10 mouse cellular contexts compared by ENCODE assay signal in genomic region chr16:24991059-24991541, GRCm38 (mm10).
A peak's percentile ranks its signal among the peaks of the same experiment; 100 is the strongest.
DNase-seq lines count a peak whose midpoint lies in the region; ATAC-seq and TF ChIP-seq lines count a peak whose summit lies in the region.
"Had no signal": no experiment of that assay in that cellular context is flagged by ENCODE, and none has a peak within 500 bp of the region (broad histone marks: within the 10 kb centered on the region; RNA-seq: fewer than 3 reads in every experiment).

No protein-coding gene starts in this region.

- no peaks in the 10 kb centered on the region for H3K4me1 ChIP-seq in midbrain, postnatal 0 days (ENCODE audit: insufficient read depth, low read length)
- H3K4me1 ChIP-seq in midbrain, embryonic 16.5 days (ENCODE audit: control insufficient read depth, insufficient read depth, low read length), result no peaks in the 10 kb centered on the region; the same call in 1 of the 2 replicates
- H3K4me1 ChIP-seq in intestine, postnatal 0 days (replicated peaks; ENCODE audit: control insufficient read depth, insufficient read depth, low read length), result no peaks in the 10 kb centered on the region
- H3K4me1 ChIP-seq: stomach, embryonic 15.5 days had no signal

- H3K36me3 ChIP-seq in midbrain, postnatal 0 days (ENCODE audit: insufficient read depth, low read length), result no peaks in the 10 kb centered on the region
- no peaks in the 10 kb centered on the region for H3K36me3 ChIP-seq in midbrain, embryonic 16.5 days (ENCODE audit: control insufficient read depth, insufficient read depth, low read length)
- H3K36me3 ChIP-seq in intestine, postnatal 0 days (ENCODE audit: control insufficient read depth, insufficient read depth), result no peaks in the 10 kb centered on the region; the same call in 1 of the 2 replicates
- H3K36me3 ChIP-seq: stomach, embryonic 15.5 days had no signal

- H3K27me3 ChIP-seq in midbrain, postnatal 0 days (ENCODE audit: insufficient read depth, low read length), result no peaks in the 10 kb centered on the region
- no peaks in the 10 kb centered on the region for H3K27me3 ChIP-seq in midbrain, embryonic 16.5 days (ENCODE audit: control insufficient read depth, insufficient read depth, low read depth, low read length)
- no peaks in the 10 kb centered on the region for H3K27me3 ChIP-seq in intestine, postnatal 0 days (replicated peaks; ENCODE audit: control insufficient read depth, insufficient read depth, low read length)
- H3K27me3 ChIP-seq: stomach, embryonic 15.5 days had no signal

- H3K27ac ChIP-seq in midbrain, postnatal 0 days (ENCODE audit: low read depth, low read length), result no peak overlapping the region
- no peak overlapping the region for H3K27ac ChIP-seq in midbrain, embryonic 16.5 days (ENCODE audit: low read length)
- no peak overlapping the region for H3K27ac ChIP-seq in intestine, postnatal 0 days (ENCODE audit: low read depth, low read length)

- TF ChIP-seq CTCF in midbrain, postnatal 0 days (IDR thresholded peaks at IDR 0.05), result no peak
- TF ChIP-seq CTCF in intestine, postnatal 0 days (IDR thresholded peaks at IDR 0.05; ENCODE audit: low read depth), result no peak

- intact Hi-C loops in left cerebral cortex, postnatal 36 days (cut with DNase I), result no loop called here

- 81% methylated on average over 10 of the region's 10 CpGs for WGBS in midbrain, postnatal 0 days
- WGBS in midbrain, embryonic 16.5 days, result 84% methylated on average over 10 of the region's 10 CpGs
- 85% methylated on average over 10 of the region's 10 CpGs for WGBS in intestine, postnatal 0 days

- H3K9ac ChIP-seq in midbrain, postnatal 0 days (replicated peaks; ENCODE audit: low read length, poor library complexity, severe bottlenecking), result no peak overlapping the region
- H3K9ac ChIP-seq in midbrain, embryonic 16.5 days (ENCODE audit: low read depth, low read length), result no peak overlapping the region
- no peak overlapping the region for H3K9ac ChIP-seq in intestine, postnatal 0 days (ENCODE audit: low read depth, low read length)
- H3K9ac ChIP-seq: liver, postnatal 0 days; stomach, embryonic 15.5 days had no signal

- ATAC-seq in midbrain, postnatal 0 days (ENCODE audit: low FRiP score), result no peak
- ATAC-seq in midbrain, embryonic 16.5 days, result no peak
- no peak for ATAC-seq in intestine, postnatal 0 days
- ATAC-seq: liver, postnatal 0 days had no signal

- H3K4me3 ChIP-seq in midbrain, postnatal 0 days (ENCODE audit: low read depth, low read length), result no peak overlapping the region
- H3K4me3 ChIP-seq in midbrain, embryonic 16.5 days (ENCODE audit: low read depth, low read length), result no peak overlapping the region
- no peak overlapping the region for H3K4me3 ChIP-seq in intestine, postnatal 0 days (ENCODE audit: low read depth, low read length)
- H3K4me3 ChIP-seq: stomach, embryonic 15.5 days had no signal

- DNase-seq in midbrain, postnatal 0 days (ENCODE audit: low spot score), result peak; percentile 58
- peak; percentile 30 to 40 for DNase-seq in frontal cortex, postnatal 14 days (ENCODE audit: low spot score in 2 of 2)
- DNase-seq in left cerebral cortex, postnatal 36 days (ENCODE audit: low spot score in 2 of 2), result peak; percentile 57 to 70
- no peak for DNase-seq in ovary, postnatal 10 days (ENCODE audit: low spot score)
- no peak for DNase-seq in adrenal gland, postnatal 25 days
- DNase-seq: kidney, adult 11 months; liver, postnatal 0 days had no signal

- H3K9me3 ChIP-seq in midbrain, postnatal 0 days (ENCODE audit: low read length), result no peaks in the 10 kb centered on the region
- H3K9me3 ChIP-seq in midbrain, embryonic 16.5 days (replicated peaks; ENCODE audit: control insufficient read depth, low read length, poor library complexity, severe bottlenecking), result no peaks in the 10 kb centered on the region
- no peaks in the 10 kb centered on the region for H3K9me3 ChIP-seq in intestine, postnatal 0 days (ENCODE audit: control insufficient read depth)
- H3K9me3 ChIP-seq: stomach, embryonic 15.5 days had no signal

- H3K4me2 ChIP-seq in midbrain, postnatal 0 days (ENCODE audit: low read depth, low read length, poor library complexity, severe bottlenecking), result no peak overlapping the region
- H3K4me2 ChIP-seq in midbrain, embryonic 16.5 days (ENCODE audit: low read length), result no peak overlapping the region
- H3K4me2 ChIP-seq in intestine, postnatal 0 days (replicated peaks; ENCODE audit: low read depth), result no peak overlapping the region
- H3K4me2 ChIP-seq: stomach, embryonic 15.5 days had no signal

Comparison
In these comparisons a context has a peak if more than half of its experiments do, and no peak if none do; other contexts are left out.
1. DNase-seq: peak in midbrain, postnatal 0 days (single experiment), frontal cortex, postnatal 14 days (2 of 2) and left cerebral cortex, postnatal 36 days (2 of 2); none in ovary, postnatal 10 days (single experiment) and adrenal gland, postnatal 25 days (single experiment).